Mouse (Mus musculus): ENCODE data around the gene Exosc10.

Gene Exosc10

DNA sequence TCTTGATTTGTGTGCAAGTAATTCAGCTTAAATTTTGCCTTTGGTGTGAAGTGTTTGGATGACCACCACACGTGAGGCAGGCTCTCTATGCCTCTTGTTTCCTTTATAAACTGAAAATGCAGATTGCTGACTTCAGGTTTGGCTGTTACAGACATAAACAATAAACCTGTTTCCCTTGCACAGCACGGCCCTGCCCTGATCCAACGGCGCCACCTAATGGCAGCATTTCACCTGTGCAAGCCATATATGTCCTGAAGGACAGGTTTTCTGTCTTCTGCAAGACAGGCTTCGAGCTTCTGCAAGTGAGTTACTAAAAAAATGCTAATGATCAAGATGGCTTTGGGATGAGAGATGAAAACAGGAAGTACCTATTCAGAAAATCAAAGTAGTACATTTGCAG, 49.5 kb downstream of the Exosc10 start:
- peak; percentile 44 for DNase-seq (ENCODE audit: low read depth, low spot score)

- DNase-seq (ENCODE audit: low read depth, low spot score) = no peak
Observed at GRCm38 (mm10) chr4:148609805-148610204, 51.6 kb downstream of the Exosc10 start.

- DNase-seq (ENCODE audit: low read depth, low spot score) = no peak
Observed at GRCm38 (mm10) chr4:148610631-148611364, 52.6 kb downstream of the Exosc10 start.

DNA sequence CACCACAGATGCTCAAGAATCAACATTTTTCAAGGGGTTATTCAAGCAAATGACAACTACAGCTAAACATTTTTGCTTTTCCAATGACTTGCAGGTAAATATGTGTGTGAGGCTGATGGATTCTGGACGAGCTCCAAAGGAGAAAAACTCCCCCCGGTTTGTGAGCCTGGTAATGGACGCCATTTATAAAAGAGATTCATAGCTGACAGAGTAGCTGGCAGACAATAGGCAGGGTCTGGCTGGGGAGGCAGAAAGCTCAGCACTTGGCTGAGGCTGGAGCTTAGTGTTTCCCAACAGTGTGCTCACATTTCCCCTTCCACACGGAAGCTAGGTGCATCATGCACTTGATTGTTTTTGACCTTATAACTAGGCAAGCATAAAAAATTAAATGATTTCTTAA, 54.3 kb downstream of the Exosc10 start:
- DNase-seq (ENCODE audit: low read depth, low spot score) = no peak

DNA sequence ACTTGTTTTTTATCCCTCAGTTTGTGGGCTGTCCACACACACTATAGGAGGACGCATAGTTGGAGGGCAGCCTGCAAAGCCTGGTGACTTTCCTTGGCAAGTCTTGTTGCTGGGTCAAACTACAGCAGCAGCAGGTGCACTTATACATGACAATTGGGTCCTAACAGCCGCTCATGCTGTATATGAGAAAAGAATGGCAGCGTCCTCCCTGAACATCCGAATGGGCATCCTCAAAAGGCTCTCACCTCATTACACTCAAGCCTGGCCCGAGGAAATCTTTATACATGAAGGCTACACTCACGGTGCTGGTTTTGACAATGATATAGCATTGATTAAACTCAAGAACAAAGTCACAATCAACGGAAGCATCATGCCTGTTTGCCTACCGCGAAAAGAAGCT, 55.5 kb downstream of the Exosc10 start:
- no peak for DNase-seq (ENCODE audit: low read depth, low spot score)

DNA sequence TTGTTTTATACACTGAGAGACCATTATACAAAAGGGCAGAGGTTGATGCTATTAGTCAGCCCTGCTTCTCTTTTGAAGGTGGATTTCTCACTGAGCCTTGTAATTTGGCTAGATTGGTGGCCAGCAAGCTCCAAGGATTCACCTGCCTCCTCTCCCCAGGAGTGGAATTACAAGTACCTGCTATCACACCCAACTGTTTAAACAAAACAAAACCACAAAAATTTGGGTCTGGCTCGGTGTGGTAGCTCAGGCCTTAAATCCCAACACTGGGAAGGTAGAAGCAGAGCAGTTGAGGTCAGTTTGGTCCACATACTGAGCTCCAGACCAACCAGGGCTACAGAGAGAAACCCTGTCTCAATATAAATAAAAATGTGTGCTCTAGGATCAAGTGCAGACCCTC, 61.6 kb downstream of the Exosc10 start:
- no peak for DNase-seq (ENCODE audit: low read depth, low spot score)

GRCm38 (mm10) chr4:148620718-148621117, 62.5 kb downstream of the Exosc10 start:
- DNase-seq (ENCODE audit: low read depth, low spot score) = no peak

GRCm38 (mm10) chr4:148622485-148622884, 64.3 kb downstream of the Exosc10 start:
- no peak for DNase-seq (ENCODE audit: low read depth, low spot score)

DNA sequence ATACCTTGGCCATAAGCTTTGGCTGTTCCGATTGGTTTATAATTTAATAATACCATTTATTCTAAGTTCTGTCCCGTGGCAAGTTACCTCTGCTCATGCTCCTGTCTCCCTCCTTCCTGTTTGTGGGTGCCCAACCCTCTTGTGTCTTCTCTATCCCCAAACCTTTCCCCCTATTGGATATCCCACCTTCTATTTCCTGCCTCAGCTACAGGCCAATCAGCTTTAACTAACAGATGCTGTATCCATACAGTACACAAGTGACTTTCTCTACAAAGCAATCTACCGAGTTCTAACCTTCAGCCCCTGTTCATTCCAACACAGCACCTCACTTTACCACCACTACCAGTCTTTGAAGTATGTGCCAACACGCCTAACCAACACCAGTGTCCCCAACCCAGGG, 65.4 kb downstream of the Exosc10 start:
- DNase-seq (ENCODE audit: low read depth, low spot score) = no peak

- DNase-seq (ENCODE audit: low read depth, low spot score) = no peak
Observed at GRCm38 (mm10) chr4:148625010-148625409, 66.8 kb downstream of the Exosc10 start.

DNA sequence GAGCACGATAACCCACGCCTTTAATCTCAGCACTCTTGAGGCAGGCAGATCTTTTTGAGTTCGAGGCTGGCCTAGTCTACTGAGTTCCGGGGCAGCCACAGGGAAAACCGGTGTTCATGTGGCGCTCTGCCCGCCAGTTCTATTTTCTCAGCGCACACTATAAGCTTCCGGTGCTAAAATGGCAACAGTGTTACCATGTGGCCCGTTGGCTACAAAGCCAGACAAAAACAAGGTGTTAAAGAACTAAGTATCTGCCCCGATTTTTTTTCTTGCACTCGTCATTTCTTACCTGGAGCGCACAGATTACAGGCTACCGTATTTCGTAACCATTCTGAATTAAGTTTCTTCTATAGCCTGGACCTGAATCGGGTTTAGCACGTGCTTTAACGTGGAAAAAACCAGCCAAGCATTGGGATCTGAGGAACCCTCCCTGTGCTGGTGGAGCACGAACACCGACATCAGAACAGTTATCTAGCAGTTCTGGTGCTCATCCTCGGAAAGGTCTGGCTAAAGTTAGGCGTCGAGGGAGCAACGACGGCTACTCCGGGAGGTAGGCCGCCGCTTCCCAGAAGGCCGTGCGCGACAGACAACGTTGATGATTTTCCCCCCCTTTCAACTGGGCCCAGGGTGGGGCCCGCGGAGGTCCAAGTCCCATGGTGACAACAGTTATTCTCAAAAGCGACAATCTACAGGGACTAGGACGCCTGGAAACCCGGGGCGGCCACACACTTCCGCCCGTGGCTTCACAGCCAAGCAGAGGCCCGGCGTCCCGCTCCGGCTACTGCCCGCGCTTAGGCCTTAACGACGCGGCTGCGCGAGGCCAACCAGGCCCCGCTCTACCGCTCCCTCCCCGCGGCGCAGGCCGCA, 67.8 kb downstream of the Exosc10 start:
- no peak for DNase-seq (ENCODE audit: low read depth, low spot score)

GRCm38 (mm10) chr4:148626623-148627185, 68.5 kb downstream of the Exosc10 start, which contains the start of gene Tardbp:
TSS of gene Tardbp (minus strand) at chr4:148627019.
- DNase-seq (ENCODE audit: low read depth, low spot score) = peak; percentile 91

GRCm38 (mm10) chr4:148627246-148627645, 69.0 kb downstream of the Exosc10 start:
- no peak for DNase-seq (ENCODE audit: low read depth, low spot score)
